Mouse (Mus musculus) heart, embryonic 13.5 days (tissue): ENCODE data around the gene Cx3cl1. TPM values are rescaled to one million over a fixed set of nuclear protein-coding genes. Genes with fewer than 3 reads are reported as not detected.
A peak's percentile ranks its signal among the peaks of the same experiment; 100 is the strongest.

Experiments
- ATAC-seq: fragments of 200-750 bp; cut with Nextera tagmentation; 2 replicates; pipeline ENCODE4 v1.8.0; 2017; ENCODE audit warnings: moderate TSS enrichment; ENCODE audit not compliant: insufficient number of reproducible peaks, low FRiP score, low TSS enrichment; ENCODE audit errors: extremely low read depth
- H3K27ac ChIP-seq: fragments of 300-500 bp; sonication (generic); replicated peaks from 2 replicates; pipeline ENCODE4 v1.5.1; 2015; ENCODE audit warnings: moderate library complexity, mild to moderate bottlenecking, inconsistent platforms
- H3K27me3 ChIP-seq: fragments of 300-500 bp; sonication (generic); replicated peaks from 2 replicates; pipeline ENCODE4 v1.6.1; 2015; ENCODE audit warnings: mild to moderate bottlenecking, inconsistent platforms
- H3K36me3 ChIP-seq: fragments of 300-500 bp; sonication (generic); 2 replicates; pipeline ENCODE4 v1.6.1; 2015; ENCODE audit warnings: mild to moderate bottlenecking, inconsistent platforms
- H3K4me1 ChIP-seq: fragments of 300-500 bp; sonication (generic); 2 replicates; pipeline ENCODE4 v1.6.1; 2015; ENCODE audit warnings: inconsistent platforms
- H3K4me2 ChIP-seq: fragments of 300-500 bp; sonication (generic); 2 replicates; pipeline ENCODE4 v1.6.1; 2015; ENCODE audit warnings: inconsistent platforms, mild to moderate bottlenecking, moderate library complexity
- H3K4me3 ChIP-seq: fragments of 300-500 bp; sonication (generic); 2 replicates; pipeline ENCODE4 v1.5.1; 2015; ENCODE audit warnings: moderate library complexity, mild to moderate bottlenecking, inconsistent platforms
- H3K9ac ChIP-seq: fragments of 300-500 bp; sonication (generic); 2 replicates; pipeline ENCODE4 v1.6.1; 2015; ENCODE audit warnings: inconsistent platforms, mild to moderate bottlenecking, moderate library complexity
- H3K9me3 ChIP-seq: fragments of 300-500 bp; sonication (generic); 2 replicates; pipeline ENCODE4 v1.6.1; 2016; ENCODE audit warnings: inconsistent platforms
- WGBS: fragments of 180-500 bp; shearing (Covaris S2); methylation state at CpG from one replicate; pipeline ENCODE4 v1.1.7; 2015; ENCODE audit warnings: mixed read lengths; 5-methylcytosine and 5-hydroxymethylcytosine counted together
- polyA plus RNA-seq: library from polyadenylated mRNA; unstranded; fragments of >200 nt; fragmentation: Nextera tagmentation; extraction: Ambion mirVana; gene quantifications from 2 replicates; pipeline ENCODE4 v1.2.1, GENCODE M21; 2015

The Cx3cl1 gene
- polyA plus RNA-seq, 1 experiment from 2014 or later: 11.2 TPM

- Histone ChIP-seq H3K9ac (no peak overlapping the region), H3K4me1 (peaks cover 50% of the 10 kb centered on the region), H3K9me3 (no peaks in the 10 kb centered on the region), H3K4me3 (no peak overlapping the region), H3K27ac (no peak overlapping the region), H3K27me3 (no peaks in the 10 kb centered on the region; the same call in 1 of the 2 replicates), H3K36me3 (no peaks in the 10 kb centered on the region), H3K4me2 (no peak overlapping the region)
- ATAC-seq: no peak
- 53% methylated on average over 12 of the region's 12 CpGs for WGBS
Observed at GRCm38 (mm10) chr8:94785247-94785985, 13.6 kb downstream of the Cx3cl1 start.

GRCm38 (mm10) chr8:94785995-94786595, 14.3 kb downstream of the Cx3cl1 start:
- no peaks in the 10 kb centered on the region for H3K9me3 ChIP-seq

GRCm38 (mm10) chr8:94787524-94788501, 16.0 kb downstream of the Cx3cl1 start:
- peak overlapping the region; percentile 26 for H3K4me2 ChIP-seq
- H3K27ac ChIP-seq: 0 out of 2 replicates have a peak overlapping the region, but pooled peaks have one; percentile 5
- no peak overlapping the region for H3K9ac ChIP-seq
- H3K36me3 ChIP-seq: no peaks in the 10 kb centered on the region
- H3K4me3 ChIP-seq: no peak overlapping the region
- no peaks in the 10 kb centered on the region for H3K9me3 ChIP-seq
- no peaks in the 10 kb centered on the region for H3K27me3 ChIP-seq
- H3K4me1 ChIP-seq: peaks cover 29% of the 10 kb centered on the region
- 0 out of 2 replicates have a peak, but pooled peaks have one; percentile 22 for ATAC-seq
- WGBS: 55% methylated on average over 15 of the region's 15 CpGs

More at GRCm38 (mm10) chr8:94785995-94786595, 14.3 kb downstream of the Cx3cl1 start:
- Histone ChIP-seq H3K4me3 (no peak overlapping the region), H3K36me3 (no peaks in the 10 kb centered on the region), H3K27ac (no peak overlapping the region), H3K4me1 (peaks cover 43% of the 10 kb centered on the region), H3K4me2 (no peak overlapping the region), H3K27me3 (no peaks in the 10 kb centered on the region; the same call in 1 of the 2 replicates), H3K9ac (no peak overlapping the region)
- ATAC-seq: no peak
- 69% methylated on average over 6 of the region's 6 CpGs for WGBS

GRCm38 (mm10) chr8:94789256-94789955, 17.6 kb downstream of the Cx3cl1 start:
- Histone ChIP-seq H3K9me3 (no peaks in the 10 kb centered on the region), H3K4me2 (no peak overlapping the region), H3K4me3 (no peak overlapping the region), H3K36me3 (no peaks in the 10 kb centered on the region), H3K4me1 (peaks cover 23% of the 10 kb centered on the region), H3K27ac (no peak overlapping the region), H3K9ac (no peak overlapping the region), H3K27me3 (no peaks in the 10 kb centered on the region)
- ATAC-seq: no peak
- 76% methylated on average over 10 of the region's 10 CpGs for WGBS

- no peak for ATAC-seq
- Histone ChIP-seq H3K9me3 (no peaks in the 10 kb centered on the region), H3K4me1 (no peaks in the 10 kb centered on the region), H3K36me3 (no peaks in the 10 kb centered on the region), H3K4me3 (no peak overlapping the region), H3K4me2 (no peak overlapping the region), H3K27me3 (no peaks in the 10 kb centered on the region), H3K9ac (no peak overlapping the region), H3K27ac (no peak overlapping the region)
- WGBS: 90% methylated on average over 4 of the region's 4 CpGs
Observed at GRCm38 (mm10) chr8:94794368-94794767, 22.6 kb downstream of the Cx3cl1 start.

- 88% methylated on average over 2 of the region's 2 CpGs for WGBS
- H3K36me3 ChIP-seq: no peaks in the 10 kb centered on the region
- no peaks in the 10 kb centered on the region for H3K27me3 ChIP-seq
- H3K4me2 ChIP-seq: no peak overlapping the region
- H3K4me3 ChIP-seq: no peak overlapping the region
- H3K27ac ChIP-seq: no peak overlapping the region
- no peaks in the 10 kb centered on the region for H3K9me3 ChIP-seq
- H3K4me1 ChIP-seq: no peaks in the 10 kb centered on the region
- H3K9ac ChIP-seq: no peak overlapping the region
- no peak for ATAC-seq
Observed at GRCm38 (mm10) chr8:94794782-94795181, 23.0 kb downstream of the Cx3cl1 start.

GRCm38 (mm10) chr8:94800278-94800968, 28.6 kb downstream of the Cx3cl1 start:
- Histone ChIP-seq H3K27ac (no peak overlapping the region), H3K4me3 (no peak overlapping the region), H3K36me3 (no peaks in the 10 kb centered on the region), H3K4me1 (peaks cover 28% of the 10 kb centered on the region), H3K9ac (no peak overlapping the region), H3K4me2 (no peak overlapping the region), H3K9me3 (no peaks in the 10 kb centered on the region), H3K27me3 (peaks cover 17% of the 10 kb centered on the region; the same call in 1 of the 2 replicates)
- WGBS: 49% methylated on average over 7 of the region's 7 CpGs
- no peak for ATAC-seq

- no peak overlapping the region for H3K9ac ChIP-seq
- no peaks in the 10 kb centered on the region for H3K36me3 ChIP-seq
- peaks cover 28% of the 10 kb centered on the region for H3K4me1 ChIP-seq
- no peaks in the 10 kb centered on the region for H3K9me3 ChIP-seq
- H3K27ac ChIP-seq: no peak overlapping the region
- H3K4me3 ChIP-seq: no peak overlapping the region
- WGBS: 38% methylated on average over 14 of the region's 14 CpGs
- ATAC-seq: no peak
- H3K27me3 ChIP-seq: peaks cover 25% of the 10 kb centered on the region
- peak overlapping the region; percentile 33; the same call in 1 of the 2 replicates for H3K4me2 ChIP-seq
Observed at GRCm38 (mm10) chr8:94801293-94802095, 29.7 kb downstream of the Cx3cl1 start.

GRCm38 (mm10) chr8:94802375-94802774, 30.6 kb downstream of the Cx3cl1 start:
- ATAC-seq: no peak

More at GRCm38 (mm10) chr8:94802375-94802774, 30.6 kb downstream of the Cx3cl1 start:
- H3K4me1 ChIP-seq: peaks cover 28% of the 10 kb centered on the region
- H3K27ac ChIP-seq: no peak overlapping the region
- H3K27me3 ChIP-seq: peaks cover 32% of the 10 kb centered on the region
- H3K9me3 ChIP-seq: no peaks in the 10 kb centered on the region
- WGBS: 37% methylated on average over 4 of the region's 4 CpGs
- no peak overlapping the region for H3K4me3 ChIP-seq
- H3K36me3 ChIP-seq: no peaks in the 10 kb centered on the region
- no peak overlapping the region for H3K4me2 ChIP-seq
- H3K9ac ChIP-seq: no peak overlapping the region
